Mouse (Mus musculus) v-Abl transformed pro-B cells (cell line): ENCODE measurements around the gene Gm4763.
"Not testable (repeated sequence)": the region's sequence is repeated elsewhere in the genome, so short reads cannot be mapped to it uniquely, and the experiment has no call there.

ENCODE experiments used
- in situ Hi-C, 2 experiments: fragments of 400-800 bp; cut with MboI; formaldehyde crosslinking; loops; one replicate each; pipeline ENCODE4 v1.15.1; 2025; ENCODE audit not compliant: unreplicated experiment in 2 of 2

The Gm4763 gene

GRCm38 (mm10) chr7:24726808-24727207 lies at the start of gene Gm4763:
Gm4763 (minus strand) TSS chr7:24726908.
- in situ Hi-C loops = not testable (repeated sequence)

DNA sequence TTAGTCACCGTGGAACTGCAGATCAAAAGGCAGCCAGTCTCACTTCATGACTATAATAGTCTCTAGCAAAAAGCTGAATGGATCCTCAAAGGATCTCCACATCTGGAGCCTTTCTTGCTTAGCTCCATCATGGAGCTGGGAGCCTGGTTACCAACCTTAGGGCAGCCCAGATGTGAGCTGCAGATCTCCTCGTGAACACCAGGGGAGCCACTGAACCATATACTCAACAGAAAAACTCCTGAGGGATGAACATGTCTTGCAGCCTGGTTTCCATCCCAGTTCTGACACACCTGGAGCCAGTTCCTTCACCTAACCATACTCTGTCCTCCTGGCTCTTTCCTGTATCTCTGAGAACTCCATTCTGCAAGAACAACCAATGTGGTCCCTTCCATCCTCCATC lies 49.4 kb upstream of the Gm4763 start:
- in situ Hi-C loops = no loop called here

- in situ Hi-C loops = no loop called here
Observed at GRCm38 (mm10) chr7:24773942-24774535, 47.3 kb upstream of the Gm4763 start.

- in situ Hi-C loops = no loop called here
Observed at GRCm38 (mm10) chr7:24771361-24771760, 44.7 kb upstream of the Gm4763 start.

DNA sequence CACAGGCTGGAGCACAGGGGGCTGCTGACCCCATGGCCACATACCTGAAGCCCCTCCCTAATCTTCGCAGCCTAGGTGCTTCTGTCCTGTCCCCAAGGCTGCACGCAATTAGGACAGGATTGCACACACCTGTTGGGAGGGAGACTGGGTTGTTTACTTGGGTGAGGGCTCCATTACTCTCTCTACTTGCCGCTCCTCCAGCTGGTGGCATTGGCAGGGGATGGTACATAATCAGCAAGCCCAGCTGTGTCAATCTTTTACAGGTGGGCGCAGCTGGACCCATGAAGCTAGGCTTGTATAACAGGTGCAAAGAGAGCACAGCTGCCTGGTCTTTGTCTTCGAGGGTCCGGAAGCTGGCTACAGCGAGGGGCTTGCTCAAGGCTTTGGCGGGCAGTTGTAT lies 35.9 kb upstream of the Gm4763 start:
- in situ Hi-C loops = no loop called here

GRCm38 (mm10) chr7:24761161-24761560 lies 34.5 kb upstream of the Gm4763 start:
- in situ Hi-C loops = no loop called here

DNA sequence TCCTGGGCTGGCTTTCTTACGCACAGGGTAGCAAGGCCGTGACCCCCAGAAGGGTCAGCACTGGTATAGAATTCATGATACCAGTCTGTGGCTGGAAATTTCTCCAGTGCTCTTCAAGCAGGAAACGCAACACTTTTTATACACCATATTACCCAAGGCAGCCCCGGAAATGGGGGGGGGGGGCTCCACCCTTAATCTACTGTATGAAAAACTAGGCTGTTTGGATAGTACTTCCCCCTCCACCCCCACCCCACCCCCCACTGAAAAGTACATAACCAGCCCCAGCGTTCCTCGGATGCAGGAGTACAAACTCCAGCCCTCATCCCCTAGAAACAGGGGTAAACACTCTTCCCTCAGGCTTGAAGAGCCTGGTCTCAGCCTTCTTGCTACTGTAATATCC lies 33.5 kb upstream of the Gm4763 start, which contains the start of gene Cd177:
TSS of gene Cd177 (minus strand) at position 101 of the 400 bp plus-strand sequence.
- in situ Hi-C loops = no loop called here

DNA sequence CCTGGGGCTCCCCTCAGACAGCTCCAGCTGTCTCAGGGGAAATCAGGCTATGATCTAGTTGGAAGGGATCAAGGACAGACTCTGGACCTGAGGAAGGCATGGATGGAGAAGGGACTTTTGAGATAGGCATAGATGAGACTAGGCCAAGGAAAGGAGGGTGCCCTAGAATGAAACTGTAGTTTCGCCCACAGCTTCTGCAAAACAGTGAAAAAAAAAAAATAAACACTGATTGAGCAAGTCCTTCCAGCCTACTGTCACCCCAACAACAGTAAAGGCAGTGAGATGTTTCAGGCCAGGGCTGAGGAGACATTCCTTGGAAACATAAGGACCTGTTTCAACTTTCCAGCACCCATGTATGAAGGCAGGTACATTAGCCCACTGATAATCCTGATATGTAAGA lies 31.8 kb upstream of the Gm4763 start:
- in situ Hi-C loops = no loop called here

DNA sequence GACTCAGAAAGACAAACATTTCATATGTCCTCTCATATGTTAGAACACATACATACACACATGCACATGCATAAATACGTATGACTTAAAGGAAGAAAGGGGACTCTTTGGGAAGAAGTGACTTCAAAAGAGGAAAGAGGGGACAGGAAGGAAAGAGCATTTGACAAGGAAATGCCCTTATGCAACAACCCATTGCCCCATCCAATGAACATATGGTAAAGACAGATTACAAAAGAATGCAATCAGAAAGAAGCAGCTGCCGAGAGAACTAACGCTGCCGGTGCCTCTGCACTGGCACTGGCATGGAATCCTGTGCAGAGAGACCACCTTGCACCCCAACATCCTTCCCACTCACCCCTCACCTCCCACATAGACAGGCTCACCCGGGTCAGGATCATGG lies 26.8 kb upstream of the Gm4763 start:
- in situ Hi-C loops = no loop called here

DNA sequence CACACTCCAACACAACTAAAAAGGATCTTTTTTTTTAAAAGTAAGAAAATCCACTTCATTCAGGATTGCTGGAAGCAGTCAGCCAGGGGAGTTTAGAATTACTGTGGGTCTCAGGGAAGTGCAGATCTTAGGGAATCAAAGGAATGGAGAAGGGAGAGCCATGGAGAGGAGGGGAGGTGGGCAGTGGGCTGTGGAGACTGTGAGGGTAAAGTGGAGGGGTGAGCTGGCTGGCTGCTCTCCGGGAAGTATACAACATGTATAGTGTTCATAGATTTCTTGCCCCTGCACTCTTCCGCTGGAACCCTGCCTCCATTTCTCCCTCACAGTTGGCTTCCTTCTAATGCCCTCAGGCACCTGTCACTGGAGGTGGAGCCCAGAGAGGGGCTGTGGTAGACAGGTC lies 24.9 kb upstream of the Gm4763 start:
- in situ Hi-C loops = no loop called here

- in situ Hi-C loops = no loop called here
Observed at GRCm38 (mm10) chr7:24750695-24751094, 24.0 kb upstream of the Gm4763 start.

DNA sequence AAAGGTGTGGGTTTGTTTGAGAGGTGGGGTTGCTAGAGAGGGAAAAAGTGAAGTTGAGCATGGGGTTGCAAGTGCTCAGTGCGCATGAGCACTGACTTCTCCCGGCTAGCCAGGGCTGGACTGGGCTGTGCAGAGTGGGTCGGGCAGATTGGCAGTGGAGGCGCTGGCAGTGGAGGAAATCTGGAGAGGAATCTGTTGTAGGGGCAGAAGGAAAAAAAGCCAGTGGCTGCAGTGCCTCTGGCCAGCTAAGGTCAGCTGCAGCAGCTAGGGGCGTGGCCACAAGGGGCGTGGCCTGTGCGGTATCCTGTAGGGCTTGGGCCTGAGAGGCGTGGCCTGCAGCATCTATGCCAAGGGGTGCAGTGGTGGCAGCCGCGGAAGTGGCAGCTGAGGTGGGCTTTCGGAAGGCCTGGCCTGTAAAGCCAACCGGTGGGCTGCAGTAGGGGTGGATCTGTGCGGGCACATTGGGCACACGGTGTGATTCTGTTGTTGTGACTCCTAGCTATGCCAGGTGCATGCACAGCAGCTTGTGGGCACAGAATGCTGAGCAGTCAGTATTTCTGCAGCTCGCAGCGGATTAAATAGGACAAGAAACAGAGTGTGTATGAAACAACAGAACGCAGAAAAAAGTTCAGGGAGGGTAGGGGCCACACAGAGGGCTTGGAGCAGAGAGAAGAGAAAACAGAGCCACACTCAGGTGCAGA lies 9.4 kb upstream of the Gm4763 start:
- in situ Hi-C loops = no loop called here

DNA sequence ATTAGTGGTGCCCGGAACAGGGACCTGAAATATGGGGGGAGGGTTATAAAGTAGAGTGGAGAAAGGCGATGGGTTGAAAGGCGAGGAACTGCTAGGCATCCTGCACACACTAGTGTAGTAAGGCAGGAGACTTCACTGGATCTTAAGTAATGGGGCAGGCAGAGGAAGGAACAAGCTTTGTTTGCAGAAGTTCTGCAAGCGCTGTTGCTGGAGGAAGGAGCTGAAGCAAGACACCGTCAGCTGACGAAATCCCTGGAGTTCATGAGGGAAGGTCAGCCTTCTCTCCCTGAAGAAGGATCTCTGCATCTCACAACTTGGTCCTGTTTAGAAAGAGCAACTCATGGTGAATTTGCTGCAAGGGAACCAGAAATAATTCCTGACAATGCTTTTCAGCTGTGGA lies 11.7 kb downstream of the Gm4763 start:
- in situ Hi-C loops = no loop called here

DNA sequence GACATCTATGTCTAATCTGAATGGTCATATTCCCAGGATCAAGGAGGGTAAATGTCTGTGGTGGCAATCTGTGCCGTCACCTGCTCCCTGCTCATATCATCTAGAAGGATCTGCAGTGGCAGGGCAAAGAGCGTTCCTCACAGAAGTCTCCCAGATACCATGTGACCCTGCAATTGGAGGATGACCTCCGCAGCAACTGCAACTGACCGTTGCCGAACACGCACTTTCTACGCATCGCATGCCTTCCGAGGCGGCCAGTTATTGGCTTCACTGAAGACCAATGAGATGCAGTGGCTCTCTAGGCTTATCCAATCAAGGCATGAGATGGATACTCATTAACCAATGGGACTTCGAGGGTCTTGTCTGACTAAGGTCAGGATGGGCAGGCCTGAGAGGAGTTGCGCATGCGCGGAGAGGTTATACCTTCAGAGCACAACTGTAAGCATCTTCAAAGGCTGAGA lies 17.8 kb downstream of the Gm4763 start, which contains the start of gene BC049730:
TSS of gene BC049730 (plus strand) at position 411 of the 461 bp plus-strand sequence.
- in situ Hi-C loops = no loop called here

DNA sequence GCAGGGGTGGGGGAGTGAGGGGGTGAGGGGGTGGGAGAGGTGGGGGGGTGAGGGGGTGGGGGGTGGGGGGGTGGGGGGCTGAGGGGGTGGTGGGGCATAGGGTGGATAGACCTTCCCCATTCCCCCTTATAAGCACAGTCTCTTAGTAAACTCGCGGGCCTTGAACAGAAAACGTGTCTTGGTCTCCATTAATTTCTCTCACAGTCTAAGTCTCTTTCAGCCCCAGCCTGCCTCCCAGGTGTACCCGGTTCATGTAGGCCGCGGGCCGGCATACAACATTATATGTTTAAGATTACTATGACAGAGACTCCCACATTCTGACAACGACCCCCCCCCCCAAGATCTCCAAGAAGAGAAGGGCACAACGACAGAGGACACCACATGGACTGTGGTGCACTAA lies 23.9 kb downstream of the Gm4763 start:
- in situ Hi-C loops = not testable (repeated sequence)

- in situ Hi-C loops = not testable (repeated sequence)
Observed at GRCm38 (mm10) chr7:24697891-24698290, 28.8 kb downstream of the Gm4763 start.

GRCm38 (mm10) chr7:24692693-24693092 lies 34.0 kb downstream of the Gm4763 start:
- in situ Hi-C loops = not testable (repeated sequence)

DNA sequence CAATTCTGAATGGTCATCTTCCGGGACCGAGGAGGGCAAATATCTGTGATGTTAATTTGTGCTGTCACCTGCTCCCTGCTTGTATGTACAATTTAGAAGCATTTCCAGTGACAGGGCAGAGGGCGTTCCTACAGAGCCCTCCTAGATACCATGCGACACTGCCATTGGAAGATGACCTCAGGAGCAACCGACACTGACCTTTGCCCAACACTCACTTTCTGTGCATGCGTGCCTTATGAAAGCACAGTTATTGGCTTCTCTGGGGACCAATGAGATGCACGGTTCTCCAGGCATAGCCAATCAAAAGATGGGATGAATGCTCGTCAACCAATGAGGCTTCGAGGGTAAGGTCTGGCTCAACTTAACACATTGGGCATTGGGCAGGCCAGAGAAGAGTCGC lies 39.2 kb downstream of the Gm4763 start:
- in situ Hi-C loops = not testable (repeated sequence)

GRCm38 (mm10) chr7:24684121-24684520 lies 42.6 kb downstream of the Gm4763 start:
- in situ Hi-C loops = not testable (repeated sequence)

- in situ Hi-C loops = no loop called here
Observed at GRCm38 (mm10) chr7:24676575-24676974, 50.1 kb downstream of the Gm4763 start, which contains the start of gene Tex101. Tex101 (minus strand) TSS chr7:24676675.

DNA sequence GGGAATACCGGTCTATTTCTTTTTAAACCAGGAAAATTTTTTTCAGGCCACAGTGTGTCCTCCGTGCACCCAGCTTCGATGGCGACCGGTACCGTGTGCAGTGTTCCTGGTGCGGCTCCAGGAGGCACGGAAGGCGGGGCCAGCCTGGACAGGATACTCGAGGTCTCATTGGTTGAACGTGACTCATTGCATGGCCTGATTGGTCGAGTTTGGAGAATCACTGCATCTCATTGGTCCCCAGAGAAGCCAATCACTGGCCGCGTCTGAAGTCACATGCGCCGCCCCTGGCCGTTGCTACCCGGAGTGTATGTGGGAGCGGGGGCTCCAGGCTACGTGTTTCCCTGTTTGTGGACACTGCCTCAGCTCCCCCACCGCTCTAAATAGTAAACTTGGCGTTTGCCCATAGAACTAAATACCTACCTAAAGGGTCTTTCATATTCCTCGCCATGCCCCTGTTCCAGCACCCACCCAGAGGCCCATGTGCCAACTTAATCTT lies 54.7 kb downstream of the Gm4763 start:
- in situ Hi-C loops = no loop called here
